Mouse (Mus musculus): ENCODE data around the gene Larp1b.

GRCm38 (mm10) chr3:41043756-41044354, 94.2 kb downstream of the Larp1b start:
- no peak for TF ChIP-seq CTCF (IDR thresholded peaks at IDR 0.05; ENCODE audit: extremely low read depth, insufficient read depth, insufficient read length, insufficient replicate concordance)
- no peak for TF ChIP-seq POLR2A (IDR thresholded peaks at IDR 0.05; ENCODE audit: low read depth, low read length)
